Mouse (Mus musculus): ENCODE data around the gene Fam124b. TPM values are rescaled to one million over a fixed set of nuclear protein-coding genes. Genes with fewer than 3 reads are reported as not detected.

The Fam124b gene
- polyA plus RNA-seq, 1 experiment from 2014 or later: 0.59 TPM

GRCm38 (mm10) chr1:80166577-80166976 lies 51.7 kb downstream of the Fam124b start:
- H3K4me3 ChIP-seq: no peak overlapping the region
- WGBS: 86% methylated on average over 4 of the region's 4 CpGs
- H3K9ac ChIP-seq (replicated peaks): no peak overlapping the region
- no peaks in the 10 kb centered on the region for H3K27me3 ChIP-seq
- H3K9me3 ChIP-seq: no peaks in the 10 kb centered on the region
- ATAC-seq (ENCODE audit: low FRiP score, low read depth): no peak
- H3K4me2 ChIP-seq (replicated peaks): no peak overlapping the region
- H3K36me3 ChIP-seq: no peaks in the 10 kb centered on the region
- H3K4me1 ChIP-seq: no peaks in the 10 kb centered on the region
- no peak overlapping the region for H3K27ac ChIP-seq (replicated peaks)

GRCm38 (mm10) chr1:80165391-80165790 lies 52.9 kb downstream of the Fam124b start:
- H3K27ac ChIP-seq (replicated peaks): no peak overlapping the region
- no peaks in the 10 kb centered on the region for H3K27me3 ChIP-seq
- no peaks in the 10 kb centered on the region for H3K9me3 ChIP-seq
- H3K4me1 ChIP-seq: no peaks in the 10 kb centered on the region
- WGBS: 82% methylated on average over 5 of the region's 5 CpGs
- H3K4me3 ChIP-seq: no peak overlapping the region
- no peaks in the 10 kb centered on the region for H3K36me3 ChIP-seq
- no peak overlapping the region for H3K9ac ChIP-seq (replicated peaks)
- no peak for ATAC-seq (ENCODE audit: low FRiP score, low read depth)
- H3K4me2 ChIP-seq (replicated peaks): no peak overlapping the region

- Histone ChIP-seq H3K4me2 (replicated peaks) (no peak overlapping the region), H3K9ac (replicated peaks) (no peak overlapping the region), H3K36me3 (no peaks in the 10 kb centered on the region), H3K27me3 (no peaks in the 10 kb centered on the region), H3K27ac (replicated peaks) (no peak overlapping the region), H3K9me3 (no peaks in the 10 kb centered on the region), H3K4me1 (no peaks in the 10 kb centered on the region), H3K4me3 (no peak overlapping the region)
- 63% methylated on average over 6 of the region's 6 CpGs for WGBS
- ATAC-seq (ENCODE audit: low FRiP score, low read depth): no peak
Observed at GRCm38 (mm10) chr1:80162943-80163342, 55.3 kb downstream of the Fam124b start.

- Histone ChIP-seq H3K36me3 (no peaks in the 10 kb centered on the region), H3K4me1 (no peaks in the 10 kb centered on the region), H3K27ac (replicated peaks) (no peak overlapping the region), H3K4me3 (no peak overlapping the region), H3K9me3 (no peaks in the 10 kb centered on the region), H3K27me3 (no peaks in the 10 kb centered on the region), H3K4me2 (replicated peaks) (no peak overlapping the region), H3K9ac (replicated peaks) (no peak overlapping the region)
- ATAC-seq (ENCODE audit: low FRiP score, low read depth): no peak
Observed at GRCm38 (mm10) chr1:80159586-80159985, 58.7 kb downstream of the Fam124b start.

- ATAC-seq (ENCODE audit: low FRiP score, low read depth): no peak
- Histone ChIP-seq H3K9ac (replicated peaks) (no peak overlapping the region), H3K27ac (replicated peaks) (no peak overlapping the region), H3K27me3 (no peaks in the 10 kb centered on the region), H3K36me3 (no peaks in the 10 kb centered on the region), H3K4me2 (replicated peaks) (no peak overlapping the region), H3K9me3 (no peaks in the 10 kb centered on the region), H3K4me3 (no peak overlapping the region), H3K4me1 (no peaks in the 10 kb centered on the region)
- WGBS: 92% methylated on average over 1 of the region's 1 CpGs
Observed at GRCm38 (mm10) chr1:80154902-80155301, 63.4 kb downstream of the Fam124b start.

- no peak overlapping the region for H3K27ac ChIP-seq (replicated peaks)
- no peaks in the 10 kb centered on the region for H3K4me1 ChIP-seq
- H3K36me3 ChIP-seq: no peaks in the 10 kb centered on the region
- WGBS: 76% methylated on average over 7 of the region's 7 CpGs
- H3K9ac ChIP-seq (replicated peaks): no peak overlapping the region
- H3K4me3 ChIP-seq: no peak overlapping the region
- H3K9me3 ChIP-seq: no peaks in the 10 kb centered on the region
- no peak for ATAC-seq (ENCODE audit: low FRiP score, low read depth)
- no peaks in the 10 kb centered on the region for H3K27me3 ChIP-seq
- H3K4me2 ChIP-seq (replicated peaks): no peak overlapping the region
Observed at GRCm38 (mm10) chr1:80153125-80153716, 65.1 kb downstream of the Fam124b start.

- Histone ChIP-seq H3K27ac (replicated peaks) (no peak overlapping the region), H3K36me3 (no peaks in the 10 kb centered on the region), H3K27me3 (no peaks in the 10 kb centered on the region), H3K9ac (replicated peaks) (no peak overlapping the region), H3K4me3 (no peak overlapping the region), H3K4me1 (no peaks in the 10 kb centered on the region), H3K9me3 (no peaks in the 10 kb centered on the region), H3K4me2 (replicated peaks) (no peak overlapping the region)
- ATAC-seq (ENCODE audit: low FRiP score, low read depth): no peak
Observed at GRCm38 (mm10) chr1:80150681-80151080, 67.6 kb downstream of the Fam124b start.

Other genes starting within 250 kb of the Fam124b start
- 25.7 and 30.7 TPM in 2 replicates for gene Cul3, start 122.0 kb upstream of the Fam124b start, polyA plus RNA-seq (2016; fragmentation: Nextera tagmentation; extraction: Ambion mirVana)
- gene Gm45261, start 243.0 kb upstream of the Fam124b start, polyA plus RNA-seq (2016; fragmentation: Nextera tagmentation; extraction: Ambion mirVana): not detected in 2 replicates